Mouse (Mus musculus): Measurements from ENCODE around the gene Folr1.

Folr1 gene

GRCm38 (mm10) chr7:101870629-101871028, at the start of gene Folr1:
Folr1 (minus strand) TSS chr7:101870788.
- DNase-seq (ENCODE audit: extremely low read depth, insufficient read length, low spot score) = no peak

- no peak for DNase-seq (ENCODE audit: extremely low read depth, insufficient read length, low spot score)
Observed at GRCm38 (mm10) chr7:101918071-101918470, 47.5 kb upstream of the Folr1 start.

GRCm38 (mm10) chr7:101911982-101912381, 41.4 kb upstream of the Folr1 start:
- DNase-seq (ENCODE audit: extremely low read depth, insufficient read length, low spot score) = no peak

GRCm38 (mm10) chr7:101910138-101910537, 39.5 kb upstream of the Folr1 start:
- DNase-seq (ENCODE audit: extremely low read depth, insufficient read length, low spot score) = no peak

GRCm38 (mm10) chr7:101908367-101908766, 37.8 kb upstream of the Folr1 start:
- DNase-seq (ENCODE audit: extremely low read depth, insufficient read length, low spot score) = no peak

GRCm38 (mm10) chr7:101906696-101907095, 36.1 kb upstream of the Folr1 start:
- DNase-seq (ENCODE audit: extremely low read depth, insufficient read length, low spot score) = no peak

- DNase-seq (ENCODE audit: extremely low read depth, insufficient read length, low spot score) = no peak
Observed at GRCm38 (mm10) chr7:101906287-101906681, 35.7 kb upstream of the Folr1 start, which contains the start of gene Tomt. Tomt (minus strand) TSS chr7:101906359.

GRCm38 (mm10) chr7:101905561-101906286, 35.1 kb upstream of the Folr1 start, which contains the start of gene Lamtor1:
Lamtor1 (plus strand) TSS chr7:101905904.
- peak; percentile 98 for DNase-seq (ENCODE audit: extremely low read depth, insufficient read length, low spot score)

- DNase-seq (ENCODE audit: extremely low read depth, insufficient read length, low spot score) = no peak
Observed at GRCm38 (mm10) chr7:101902846-101903245, 32.3 kb upstream of the Folr1 start.

- no peak for DNase-seq (ENCODE audit: extremely low read depth, insufficient read length, low spot score)
Observed at GRCm38 (mm10) chr7:101901969-101902368, 31.4 kb upstream of the Folr1 start.

GRCm38 (mm10) chr7:101900331-101901097, 29.9 kb upstream of the Folr1 start:
- DNase-seq (ENCODE audit: extremely low read depth, insufficient read length, low spot score) = no peak

- DNase-seq (ENCODE audit: extremely low read depth, insufficient read length, low spot score) = peak; percentile 95
Observed at GRCm38 (mm10) chr7:101896104-101897066, 25.8 kb upstream of the Folr1 start.

- no peak for DNase-seq (ENCODE audit: extremely low read depth, insufficient read length, low spot score)
Observed at GRCm38 (mm10) chr7:101895695-101896094, 25.1 kb upstream of the Folr1 start.

- no peak for DNase-seq (ENCODE audit: extremely low read depth, insufficient read length, low spot score)
Observed at GRCm38 (mm10) chr7:101888460-101888859, 17.9 kb upstream of the Folr1 start.

- no peak for DNase-seq (ENCODE audit: extremely low read depth, insufficient read length, low spot score)
Observed at GRCm38 (mm10) chr7:101886274-101886673, 15.7 kb upstream of the Folr1 start.

GRCm38 (mm10) chr7:101884160-101884559, 13.6 kb upstream of the Folr1 start:
- no peak for DNase-seq (ENCODE audit: extremely low read depth, insufficient read length, low spot score)

- no peak for DNase-seq (ENCODE audit: extremely low read depth, insufficient read length, low spot score)
Observed at GRCm38 (mm10) chr7:101882413-101883154, 12.0 kb upstream of the Folr1 start.

GRCm38 (mm10) chr7:101880855-101881254, 10.3 kb upstream of the Folr1 start:
- no peak for DNase-seq (ENCODE audit: extremely low read depth, insufficient read length, low spot score)

GRCm38 (mm10) chr7:101875978-101876377, 5.4 kb upstream of the Folr1 start:
- DNase-seq (ENCODE audit: extremely low read depth, insufficient read length, low spot score) = no peak

GRCm38 (mm10) chr7:101871296-101871695, 708 bp upstream of the Folr1 start:
- DNase-seq (ENCODE audit: extremely low read depth, insufficient read length, low spot score) = no peak
